Mouse (Mus musculus): ENCODE measurements at regions not wholly inside any gene's neighbourhood (a gene's known extent, or its start where the extent isn't known, plus 50 kb on each side); places are given as distances from the start of the nearest gene placed in this dataset.
A peak's percentile ranks its signal among the peaks of the same experiment; 100 is the strongest.

- WGBS: 25% methylated on average over 5 of the region's 5 CpGs
- Histone ChIP-seq H3K36me3 (ENCODE audit: control insufficient read depth, insufficient read depth) (no peaks in the 10 kb centered on the region), H3K27ac (ENCODE audit: low read length) (peak overlapping the region; percentile 27; the same call in 1 of the 2 replicates), H3K9ac (ENCODE audit: low read length) (no peak overlapping the region), H3K9me3 (replicated peaks; ENCODE audit: control insufficient read depth, low read length) (no peaks in the 10 kb centered on the region), H3K27me3 (ENCODE audit: control insufficient read depth, insufficient read depth, low read length) (no peaks in the 10 kb centered on the region), H3K4me1 (ENCODE audit: control insufficient read depth, insufficient read depth, low read length) (peaks cover 7% of the 10 kb centered on the region), H3K4me3 (ENCODE audit: low read length) (no peak overlapping the region), H3K4me2 (ENCODE audit: low read depth, low read length) (no peak overlapping the region; the same call in 1 of the 2 replicates)
- no peak for ATAC-seq (replicated peaks; ENCODE audit: extremely low read depth, insufficient read depth, low FRiP score)
Observed at GRCm38 (mm10) chr4:45689572-45689971, 109.2 kb upstream of the Aldh1b1 start.

GRCm38 (mm10) chr4:45688233-45688632, 110.6 kb upstream of the Aldh1b1 start:
- no peak overlapping the region for H3K9ac ChIP-seq (ENCODE audit: low read length)
- no peak overlapping the region for H3K4me2 ChIP-seq (ENCODE audit: low read depth, low read length)
- no peak overlapping the region for H3K27ac ChIP-seq (ENCODE audit: low read length)
- no peak overlapping the region for H3K4me3 ChIP-seq (ENCODE audit: low read length)
- H3K27me3 ChIP-seq (ENCODE audit: control insufficient read depth, insufficient read depth, low read length): no peaks in the 10 kb centered on the region
- peaks cover 7% of the 10 kb centered on the region for H3K4me1 ChIP-seq (ENCODE audit: control insufficient read depth, insufficient read depth, low read length)
- WGBS: 68% methylated on average over 7 of the region's 7 CpGs
- no peaks in the 10 kb centered on the region for H3K36me3 ChIP-seq (ENCODE audit: control insufficient read depth, insufficient read depth)
- H3K9me3 ChIP-seq (replicated peaks; ENCODE audit: control insufficient read depth, low read length): no peaks in the 10 kb centered on the region
- no peak for ATAC-seq (replicated peaks; ENCODE audit: extremely low read depth, insufficient read depth, low FRiP score)

DNA sequence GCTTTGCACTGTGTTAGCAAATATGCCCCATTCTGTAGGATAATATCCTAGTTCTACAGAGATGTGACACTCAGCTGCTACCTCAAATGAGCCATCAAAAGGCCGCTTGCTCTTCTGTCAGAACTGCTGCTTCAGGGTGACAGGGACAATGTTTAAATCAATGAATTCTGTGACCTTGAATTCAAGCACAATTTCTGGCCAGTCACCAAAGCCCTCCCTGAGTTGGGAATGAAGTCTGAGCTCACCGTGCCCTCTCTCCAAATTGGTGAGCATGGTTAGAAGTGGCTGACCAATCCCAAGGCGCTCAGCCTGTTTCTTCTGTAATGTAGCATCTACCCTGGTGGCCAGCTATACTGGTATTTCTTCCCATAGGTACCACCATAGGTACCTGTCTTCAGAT, 113.8 kb upstream of the Aldh1b1 start:
- no peak overlapping the region for H3K27ac ChIP-seq (ENCODE audit: low read length)
- no peak overlapping the region for H3K9ac ChIP-seq (ENCODE audit: low read length)
- no peak for ATAC-seq (replicated peaks; ENCODE audit: extremely low read depth, insufficient read depth, low FRiP score)
- H3K36me3 ChIP-seq (ENCODE audit: control insufficient read depth, insufficient read depth): no peaks in the 10 kb centered on the region
- no peaks in the 10 kb centered on the region for H3K9me3 ChIP-seq (replicated peaks; ENCODE audit: control insufficient read depth, low read length)
- no peaks in the 10 kb centered on the region for H3K27me3 ChIP-seq (ENCODE audit: control insufficient read depth, insufficient read depth, low read length)
- H3K4me3 ChIP-seq (ENCODE audit: low read length): no peak overlapping the region
- 74% methylated on average over 3 of the region's 3 CpGs for WGBS
- H3K4me1 ChIP-seq (ENCODE audit: control insufficient read depth, insufficient read depth, low read length): peaks cover 4% of the 10 kb centered on the region
- no peak overlapping the region for H3K4me2 ChIP-seq (ENCODE audit: low read depth, low read length)

- Histone ChIP-seq H3K4me2 (ENCODE audit: low read depth, low read length) (no peak overlapping the region), H3K9me3 (replicated peaks; ENCODE audit: control insufficient read depth, low read length) (no peaks in the 10 kb centered on the region), H3K4me1 (ENCODE audit: control insufficient read depth, insufficient read depth, low read length) (no peaks in the 10 kb centered on the region), H3K27me3 (ENCODE audit: control insufficient read depth, insufficient read depth, low read length) (no peaks in the 10 kb centered on the region), H3K9ac (ENCODE audit: low read length) (no peak overlapping the region), H3K27ac (ENCODE audit: low read length) (no peak overlapping the region), H3K4me3 (ENCODE audit: low read length) (no peak overlapping the region), H3K36me3 (ENCODE audit: control insufficient read depth, insufficient read depth) (no peaks in the 10 kb centered on the region)
- ATAC-seq (replicated peaks; ENCODE audit: extremely low read depth, insufficient read depth, low FRiP score): no peak
- 81% methylated on average over 3 of the region's 3 CpGs for WGBS
Observed at GRCm38 (mm10) chr4:45683205-45683604, 115.6 kb upstream of the Aldh1b1 start.

DNA sequence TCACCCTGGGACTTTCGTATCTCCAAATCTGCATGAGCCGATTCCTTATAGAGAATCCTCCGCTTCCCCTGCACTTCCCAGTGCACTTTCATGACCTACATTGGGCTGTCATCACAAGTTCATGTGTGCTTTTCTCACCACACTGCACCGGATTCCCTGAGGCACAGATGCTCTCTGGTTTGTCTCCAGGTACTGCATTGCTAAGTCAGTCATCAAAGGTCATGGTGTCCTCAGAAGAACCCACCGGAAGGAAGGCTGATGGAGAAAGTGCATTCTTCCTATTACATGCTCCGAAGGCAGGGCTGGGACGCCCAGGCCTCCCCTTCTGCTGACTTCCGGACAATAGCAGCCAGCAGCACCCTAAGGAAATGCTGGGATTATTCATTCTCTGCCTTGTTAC, 116.1 kb upstream of the Aldh1b1 start:
- Histone ChIP-seq H3K4me2 (ENCODE audit: low read depth, low read length) (no peak overlapping the region), H3K36me3 (ENCODE audit: control insufficient read depth, insufficient read depth) (no peaks in the 10 kb centered on the region), H3K9me3 (replicated peaks; ENCODE audit: control insufficient read depth, low read length) (no peaks in the 10 kb centered on the region), H3K4me1 (ENCODE audit: control insufficient read depth, insufficient read depth, low read length) (no peaks in the 10 kb centered on the region), H3K4me3 (ENCODE audit: low read length) (no peak overlapping the region), H3K27me3 (ENCODE audit: control insufficient read depth, insufficient read depth, low read length) (no peaks in the 10 kb centered on the region), H3K27ac (ENCODE audit: low read length) (no peak overlapping the region), H3K9ac (ENCODE audit: low read length) (no peak overlapping the region)
- 79% methylated on average over 8 of the region's 8 CpGs for WGBS
- no peak for ATAC-seq (replicated peaks; ENCODE audit: extremely low read depth, insufficient read depth, low FRiP score)

DNA sequence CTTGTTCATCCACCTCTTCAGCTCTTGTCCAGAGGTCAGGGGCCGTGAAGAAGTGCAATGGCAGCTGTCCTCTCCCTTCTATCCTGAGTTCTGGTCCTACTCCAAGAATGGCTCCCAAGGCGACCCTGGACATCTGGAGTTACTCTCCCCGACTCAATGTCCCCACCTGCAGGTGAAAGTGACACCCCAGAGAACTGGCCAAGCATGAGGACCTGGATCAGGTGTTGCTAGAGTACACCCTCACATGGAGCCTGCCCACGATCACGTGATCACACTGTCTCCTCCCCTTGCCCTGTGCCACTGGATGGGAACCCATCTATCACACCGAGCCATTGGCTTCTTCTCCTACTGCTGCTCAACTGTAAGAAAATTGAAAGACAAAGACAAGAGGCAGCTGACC, 122.7 kb upstream of the Aldh1b1 start:
- 61% methylated on average over 6 of the region's 6 CpGs for whole genome bisulfite sequencing
- no peaks in the 10 kb centered on the region for H3K36me3 ChIP-seq (ENCODE audit: control insufficient read depth, insufficient read depth)
- ATAC-seq (replicated peaks; ENCODE audit: extremely low read depth, insufficient read depth, low FRiP score): no peak
- no peak overlapping the region for H3K4me3 ChIP-seq (ENCODE audit: low read length)
- no peaks in the 10 kb centered on the region; the same call in 1 of the 2 replicates for H3K27me3 ChIP-seq (ENCODE audit: control insufficient read depth, insufficient read depth, low read length)
- H3K27ac ChIP-seq (ENCODE audit: low read length): no peak overlapping the region
- no peak overlapping the region for H3K9ac ChIP-seq (ENCODE audit: low read length)
- H3K4me1 ChIP-seq (ENCODE audit: control insufficient read depth, insufficient read depth, low read length): no peaks in the 10 kb centered on the region
- no peak overlapping the region for H3K4me2 ChIP-seq (ENCODE audit: low read depth, low read length)
- no peaks in the 10 kb centered on the region for H3K9me3 ChIP-seq (replicated peaks; ENCODE audit: control insufficient read depth, low read length)

GRCm38 (mm10) chr4:45674291-45674690, 124.5 kb upstream of the Aldh1b1 start:
- Histone ChIP-seq H3K9me3 (replicated peaks; ENCODE audit: control insufficient read depth, low read length) (no peaks in the 10 kb centered on the region), H3K4me1 (ENCODE audit: control insufficient read depth, insufficient read depth, low read length) (no peaks in the 10 kb centered on the region), H3K4me3 (ENCODE audit: low read length) (no peak overlapping the region), H3K36me3 (ENCODE audit: control insufficient read depth, insufficient read depth) (no peaks in the 10 kb centered on the region), H3K4me2 (ENCODE audit: low read depth, low read length) (no peak overlapping the region), H3K27ac (ENCODE audit: low read length) (no peak overlapping the region), H3K27me3 (ENCODE audit: control insufficient read depth, insufficient read depth, low read length) (no peaks in the 10 kb centered on the region; the same call in 1 of the 2 replicates), H3K9ac (ENCODE audit: low read length) (no peak overlapping the region)
- WGBS: 88% methylated on average over 10 of the region's 10 CpGs
- no peak for ATAC-seq (replicated peaks; ENCODE audit: extremely low read depth, insufficient read depth, low FRiP score)

- Histone ChIP-seq H3K27me3 (ENCODE audit: control insufficient read depth, insufficient read depth, low read length) (no peaks in the 10 kb centered on the region; the same call in 1 of the 2 replicates), H3K9ac (ENCODE audit: low read length) (no peak overlapping the region), H3K27ac (ENCODE audit: low read length) (no peak overlapping the region), H3K9me3 (replicated peaks; ENCODE audit: control insufficient read depth, low read length) (no peaks in the 10 kb centered on the region), H3K4me2 (ENCODE audit: low read depth, low read length) (no peak overlapping the region), H3K36me3 (ENCODE audit: control insufficient read depth, insufficient read depth) (no peaks in the 10 kb centered on the region), H3K4me3 (ENCODE audit: low read length) (no peak overlapping the region), H3K4me1 (ENCODE audit: control insufficient read depth, insufficient read depth, low read length) (no peaks in the 10 kb centered on the region)
- ATAC-seq (replicated peaks; ENCODE audit: extremely low read depth, insufficient read depth, low FRiP score): no peak
- WGBS: 49% methylated on average over 16 of the region's 16 CpGs
Observed at GRCm38 (mm10) chr4:45673081-45673819, 125.6 kb upstream of the Aldh1b1 start.

DNA sequence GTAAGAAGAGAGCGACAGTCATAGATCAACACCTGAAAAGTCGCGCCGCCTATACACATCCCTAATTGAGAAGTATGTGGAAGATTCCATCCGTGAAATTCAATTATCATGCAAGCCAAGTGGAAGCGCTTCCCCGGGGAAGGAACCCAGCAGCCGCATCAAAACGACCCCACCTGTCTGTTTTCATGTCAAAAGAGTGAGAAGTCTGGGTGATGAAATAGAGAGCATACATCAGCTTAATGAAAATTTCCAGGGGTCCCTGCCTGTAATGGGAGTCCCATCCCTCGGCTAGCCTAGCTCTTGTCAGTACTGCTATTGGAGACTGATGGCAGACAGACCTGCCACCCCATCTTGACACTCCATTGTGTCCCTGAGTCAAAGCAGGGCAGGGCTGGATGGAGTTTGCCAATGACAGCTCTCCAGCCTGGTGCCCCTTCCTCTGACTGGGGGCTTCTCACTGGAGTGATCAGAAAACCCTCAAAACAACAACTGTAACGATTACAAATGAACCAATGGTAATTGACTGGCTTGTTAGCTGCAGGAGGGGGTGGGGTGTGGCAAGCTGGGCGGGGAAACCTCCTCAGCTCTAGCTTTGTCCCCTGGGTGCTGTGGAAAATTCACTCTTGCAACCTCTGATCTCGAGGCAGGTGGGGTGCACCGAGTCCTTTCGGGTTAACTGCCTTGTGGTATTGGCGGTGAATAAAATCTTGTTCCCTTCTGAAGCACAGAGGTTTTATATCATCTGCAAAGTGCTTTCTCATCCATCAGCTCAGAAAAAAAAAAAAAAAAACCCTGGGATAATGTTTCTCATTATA, 126.4 kb upstream of the Aldh1b1 start:
- ATAC-seq (replicated peaks; ENCODE audit: extremely low read depth, insufficient read depth, low FRiP score): no peak
- H3K27me3 ChIP-seq (ENCODE audit: control insufficient read depth, insufficient read depth, low read length): no peaks in the 10 kb centered on the region; the same call in 1 of the 2 replicates

More for the DNA sequence above, 126.4 kb upstream of the Aldh1b1 start:
- Histone ChIP-seq H3K9me3 (replicated peaks; ENCODE audit: control insufficient read depth, low read length) (no peaks in the 10 kb centered on the region), H3K4me2 (ENCODE audit: low read depth, low read length) (no peak overlapping the region), H3K4me3 (ENCODE audit: low read length) (no peak overlapping the region), H3K4me1 (ENCODE audit: control insufficient read depth, insufficient read depth, low read length) (no peaks in the 10 kb centered on the region), H3K27ac (ENCODE audit: low read length) (no peak overlapping the region), H3K36me3 (ENCODE audit: control insufficient read depth, insufficient read depth) (no peaks in the 10 kb centered on the region), H3K9ac (ENCODE audit: low read length) (no peak overlapping the region)
- WGBS: 56% methylated on average over 16 of the region's 16 CpGs

Data from heart, embryonic 16.5 days (tissue).